Mouse (Mus musculus) MEL (cell line): ENCODE results near the gene Tarsl2. TPM values are rescaled to one million over a fixed set of nuclear protein-coding genes. Genes with fewer than 3 reads are reported as not detected.

Source experiments
- DNase-seq: peaks from one replicate; pipeline ENCODE4 v3.0.0; 2011; ENCODE audit warnings: low read depth, low spot score
- H3K27ac ChIP-seq: 2 replicates; pipeline ENCODE4 v1.5.1; 2012; ENCODE audit warnings: low read depth, mild to moderate bottlenecking, control low read depth, low read length, moderate library complexity; ENCODE audit not compliant: control insufficient read depth
- H3K27me3 ChIP-seq, 2 experiments: fragments of 150-350 bp in 1 of 2; sonication (generic) in 1 of 2; 2 replicates each; pipeline ENCODE4 v1.6.1; 2012; ENCODE audit warnings: low read length in 2 of 2, mild to moderate bottlenecking in 2 of 2, improper control_type of control experiment in 1 of 2, moderate library complexity in 1 of 2; ENCODE audit not compliant: insufficient read depth in 2 of 2, control insufficient read depth in 1 of 2
- H3K36me3 ChIP-seq, 2 experiments: 2 replicates each; pipeline ENCODE4 v1.6.1; 2012 to 2014; ENCODE audit warnings: low read length in 2 of 2, improper control_type of control experiment in 1 of 2, inconsistent platforms in 1 of 2, mild to moderate bottlenecking in 1 of 2; ENCODE audit not compliant: insufficient read depth in 2 of 2, control insufficient read depth in 1 of 2
- H3K4me1 ChIP-seq, 2 experiments: fragments of 150-350 bp in 1 of 2; sonication (generic) in 1 of 2; 2 replicates each; pipeline ENCODE4 v1.6.1; 2012; ENCODE audit warnings: low read length in 2 of 2, improper control_type of control experiment in 1 of 2, mild to moderate bottlenecking in 1 of 2; ENCODE audit not compliant: insufficient read depth in 2 of 2, control insufficient read depth in 1 of 2
- H3K4me3 ChIP-seq, 2 experiments: fragments of 150-350 bp in 1 of 2; sonication (generic) in 1 of 2; 2 replicates each; pipeline ENCODE4 v1.5.1; 2012; ENCODE audit warnings: low read depth in 2 of 2, low read length in 2 of 2, mild to moderate bottlenecking in 2 of 2, moderate library complexity in 2 of 2, control low read depth in 1 of 2, improper control_type of control experiment in 1 of 2; ENCODE audit not compliant: control insufficient read depth in 1 of 2, insufficient read depth in 1 of 2
- H3K79me2 ChIP-seq: 2 replicates; pipeline ENCODE4 v1.6.1; 2012; ENCODE audit warnings: mild to moderate bottlenecking, low read length, moderate library complexity; ENCODE audit not compliant: control insufficient read depth, poor library complexity, insufficient read depth
- H3K9ac ChIP-seq: 2 replicates; pipeline ENCODE4 v1.6.1; 2012; ENCODE audit warnings: low read depth, mild to moderate bottlenecking, control low read depth, low read length, moderate library complexity; ENCODE audit not compliant: control insufficient read depth, poor library complexity, severe bottlenecking
- H3K9me3 ChIP-seq: fragments of 150-350 bp; sonication (generic); replicated peaks from 2 replicates; pipeline ENCODE4 v1.6.1; 2012; ENCODE audit warnings: mild to moderate bottlenecking, low read length, improper control_type of control experiment, moderate library complexity; ENCODE audit not compliant: insufficient read depth
- CHD1 ChIP-seq: IDR thresholded peaks from 2 replicates; pipeline ENCODE4 v1.6.1; 2012; ENCODE audit warnings: low read depth, mild to moderate bottlenecking, inconsistent platforms, low read length, improper control_type of control experiment
- ELF1 ChIP-seq: IDR thresholded peaks from 2 replicates; pipeline ENCODE4 v1.6.1; 2014; ENCODE audit warnings: low read depth, mild to moderate bottlenecking, inconsistent platforms, low read length, improper control_type of control experiment, moderate library complexity
- ETS1 ChIP-seq: IDR thresholded peaks from 2 replicates; pipeline ENCODE4 v1.6.1; 2012; ENCODE audit warnings: low read depth, mild to moderate bottlenecking, inconsistent platforms, low read length, improper control_type of control experiment, moderate library complexity
- HCFC1 ChIP-seq: IDR thresholded peaks from 2 replicates; pipeline ENCODE4 v1.6.1; 2012; ENCODE audit warnings: low read depth, mild to moderate bottlenecking, inconsistent platforms, low read length, improper control_type of control experiment, moderate library complexity
- MAX ChIP-seq: IDR thresholded peaks from 2 replicates; pipeline ENCODE4 v1.6.1; 2011; ENCODE audit warnings: low read length, improper control_type of control experiment
- MAZ ChIP-seq: IDR thresholded peaks from 2 replicates; pipeline ENCODE4 v1.6.1; 2012; ENCODE audit warnings: low read depth, mild to moderate bottlenecking, inconsistent platforms, low read length, improper control_type of control experiment
- MXI1 ChIP-seq: IDR thresholded peaks from 2 replicates; pipeline ENCODE4 v1.6.1; 2011; ENCODE audit warnings: mild to moderate bottlenecking, low read depth, low read length, improper control_type of control experiment
- MYB ChIP-seq: IDR thresholded peaks from 2 replicates; pipeline ENCODE4 v1.6.1; 2011; ENCODE audit warnings: mild to moderate bottlenecking, low read depth, low read length, improper control_type of control experiment
- NELFE ChIP-seq: IDR thresholded peaks from 2 replicates; pipeline ENCODE4 v1.6.1; 2011; ENCODE audit warnings: low read depth, low read length, improper control_type of control experiment
- NRF1 ChIP-seq: IDR thresholded peaks from 2 replicates; pipeline ENCODE4 v1.6.1; 2014; ENCODE audit warnings: low read depth, mild to moderate bottlenecking, inconsistent platforms, low read length, improper control_type of control experiment, moderate library complexity; ENCODE audit not compliant: poor library complexity, insufficient read depth, severe bottlenecking
- POLR2A ChIP-seq, 2 experiments: IDR thresholded peaks; 2 replicates each; pipeline ENCODE4 v1.6.1; 2011 to 2012; ENCODE audit warnings: low read length in 2 of 2, mild to moderate bottlenecking in 2 of 2, control low read depth in 1 of 2, improper control_type of control experiment in 1 of 2, low read depth in 1 of 2, moderate library complexity in 1 of 2; ENCODE audit not compliant: control insufficient read depth in 1 of 2, insufficient read depth in 1 of 2, poor library complexity in 1 of 2
- POLR2AphosphoS2 ChIP-seq: IDR thresholded peaks from 2 replicates; pipeline ENCODE4 v1.6.1; 2011; ENCODE audit warnings: low read length, improper control_type of control experiment
- POLR2AphosphoS5 ChIP-seq: IDR thresholded peaks from 2 replicates; pipeline ENCODE4 v1.6.1; 2012; ENCODE audit warnings: low read depth, borderline replicate concordance, mild to moderate bottlenecking, inconsistent platforms, low read length, moderate library complexity, mixed read lengths
- RAD21 ChIP-seq: IDR thresholded peaks from 2 replicates; pipeline ENCODE4 v1.6.1; 2011; ENCODE audit warnings: mild to moderate bottlenecking, low read depth, low read length, improper control_type of control experiment
- RCOR1 ChIP-seq: IDR thresholded peaks from 2 replicates; pipeline ENCODE4 v1.6.1; 2012; ENCODE audit warnings: low read depth, mild to moderate bottlenecking, inconsistent platforms, low read length, improper control_type of control experiment
- SIN3A ChIP-seq: IDR thresholded peaks from 2 replicates; pipeline ENCODE4 v1.6.1; 2012; ENCODE audit warnings: low read length, improper control_type of control experiment, inconsistent platforms
- TBP ChIP-seq: IDR thresholded peaks from 2 replicates; pipeline ENCODE4 v1.8.0; 2011; ENCODE audit warnings: low read depth, low read length, improper control_type of control experiment
- ZMIZ1 ChIP-seq: IDR thresholded peaks from 2 replicates; pipeline ENCODE4 v1.6.1; 2012; ENCODE audit warnings: low read depth, mild to moderate bottlenecking, inconsistent platforms, low read length, improper control_type of control experiment, moderate library complexity
- polyA plus RNA-seq, 2 experiments: library from polyadenylated mRNA; stranded (reverse) in 1 of 2; unstranded in 1 of 2; fragments of >175 nt in 1 of 2; fragments of >200 nt in 1 of 2; gene quantifications; 2 replicates each; pipeline versions ENCODE4 v1.2.1 to v1.2.4; 2012; ENCODE audit warnings: low replicate concordance in 2 of 2, low read depth in 1 of 2; ENCODE audit not compliant: insufficient read length in 2 of 2, insufficient read depth in 1 of 2, missing spikeins in 1 of 2
- total RNA-seq: library from RNA; depleted of rRNA; stranded (reverse); fragments of 300-350 nt; gene quantifications from 2 replicates; pipeline ENCODE4 v1.2.3, GENCODE M21; 2012

Tarsl2 gene
- total and polyA plus RNA-seq, 3 experiments = 18.7 to 26.3 TPM; not detected in 1

- Histone ChIP-seq H3K4me1 (peaks cover 0 to 6% of the 10 kb centered on the region in 2 experiments; a peak in 2 of 4 replicates), H3K27ac (no peak overlapping the region), H3K27me3 (no peaks in the 10 kb centered on the region), H3K9ac (peak overlapping the region; percentile 68), H3K9me3 (no peaks in the 10 kb centered on the region), H3K36me3 (peaks cover 0 to 4% of the 10 kb centered on the region in 2 experiments; a peak in 3 of 4 replicates), H3K79me2 (peaks cover 9% of the 10 kb centered on the region), H3K4me3 (peak overlapping the region; percentile 79 to 97)
- peak; percentile 6 for DNase-seq
- TF ChIP-seq ETS1 = no peak
- TF ChIP-seq MYB = no peak
- TF ChIP-seq POLR2AphosphoS5 = no peak
- TF ChIP-seq MAX = no peak
- no peak for TF ChIP-seq RCOR1
- TF ChIP-seq CHD1 = no peak
- TF ChIP-seq ZMIZ1 = no peak
- no peak for TF ChIP-seq TBP
Observed at GRCm38 (mm10) chr7:65692883-65693282, 48.2 kb downstream of the Tarsl2 start.

- DNase-seq = peak; percentile 85
- no peaks in the 10 kb centered on the region for H3K9me3 ChIP-seq
- TF ChIP-seq ETS1 (no peak), SIN3A (peak; percentile 18), NRF1 (peak; percentile 80), MXI1 (peak; percentile 72), RAD21 (no peak), POLR2A (IDR thresholded peaks at IDR 0.05; ENCODE audit: control insufficient read depth in 1 of 2, insufficient read depth in 1 of 2, low read depth in 1 of 2, low read length in 2 of 2, poor library complexity in 1 of 2) (peak; percentile 82 to 90; a peak in 3 of 4 replicates), POLR2AphosphoS2 (peak; percentile 84), ELF1 (peak; percentile 81), MAX (peak; percentile 31; the same call in 1 of the 2 replicates), HCFC1 (peak; percentile 66), ZMIZ1 (peak; percentile 51), MAZ (peak; percentile 32; the same call in 1 of the 2 replicates), NELFE (peak; percentile 82), MYB (no peak)
- TF ChIP-seq, all 39 proteins: peak for 11
- peaks cover 9% of the 10 kb centered on the region for H3K79me2 ChIP-seq
- no peaks in the 10 kb centered on the region for H3K27me3 ChIP-seq
- H3K4me3 ChIP-seq = peak overlapping the region; percentile 97
- peak overlapping the region; percentile 88 for H3K9ac ChIP-seq
- H3K27ac ChIP-seq = peak overlapping the region; percentile 41
- peaks cover 0 to 6% of the 10 kb centered on the region in 2 experiments; a peak in 2 of 4 replicates for H3K4me1 ChIP-seq
- H3K36me3 ChIP-seq = peaks cover 0 to 4% of the 10 kb centered on the region in 2 experiments; a peak in 3 of 4 replicates
Observed at GRCm38 (mm10) chr7:65693301-65693821, 48.7 kb downstream of the Tarsl2 start.
